Mouse (Mus musculus): ENCODE data around the gene Ccnl2. TPM values are rescaled to one million over a fixed set of nuclear protein-coding genes. Genes with fewer than 3 reads are reported as not detected.

The Ccnl2 gene
- polyA plus RNA-seq (2014; fragmentation: Nextera tagmentation; extraction: Ambion mirVana): 115 and 174 TPM in 2 replicates

DNA sequence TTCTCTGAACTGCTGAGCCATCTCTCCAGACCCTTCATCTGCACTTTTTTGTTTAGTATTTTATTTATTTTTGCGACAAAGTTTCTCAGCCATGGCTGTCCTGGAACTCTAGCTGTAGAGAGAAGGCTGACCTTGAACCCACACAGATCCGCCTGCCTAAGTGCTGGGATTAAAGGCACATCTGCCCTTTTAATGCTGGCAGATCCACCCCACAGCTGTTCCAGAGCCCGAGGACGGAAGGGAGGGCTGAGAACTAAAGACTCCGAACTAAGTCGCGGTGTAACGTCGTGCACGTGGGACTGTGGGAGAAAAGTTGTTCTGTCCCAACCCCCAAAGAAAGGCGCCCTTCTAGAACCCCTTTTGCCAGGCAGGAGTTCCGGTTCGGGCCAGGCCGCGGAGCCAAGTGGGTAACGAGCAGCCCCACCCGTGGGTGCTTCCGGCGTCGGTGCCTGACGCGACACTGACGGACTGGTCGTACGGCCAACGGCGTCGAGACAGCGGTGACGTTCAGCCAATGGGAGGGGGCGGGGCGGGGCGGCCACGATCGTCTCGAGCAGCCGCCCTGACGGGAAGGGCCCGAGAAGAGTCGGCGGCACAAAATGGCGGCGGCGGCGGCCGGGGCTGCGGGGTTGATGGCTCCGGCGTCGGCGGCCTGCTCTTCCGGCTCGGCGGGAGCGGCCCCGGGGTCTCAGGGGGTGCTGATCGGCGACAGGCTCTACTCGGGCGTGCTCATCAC is at the start of gene Ccnl2:
Ccnl2 (plus strand) TSS at position 561 of the 736 bp plus-strand sequence.
- peaks cover 71% of the 10 kb centered on the region for H3K36me3 ChIP-seq (ENCODE audit: control insufficient read depth, insufficient read depth, low read length)
- peak within 1 kb of the TSS; percentile 92 for H3K4me2 ChIP-seq (replicated peaks; ENCODE audit: low read depth, low read length)
- H3K4me3 ChIP-seq (ENCODE audit: low read length): peak within 1 kb of the TSS; percentile 100
- peak within 1 kb of the TSS; percentile 100 for H3K9ac ChIP-seq (ENCODE audit: low read depth, low read length)
- H3K27me3 ChIP-seq (ENCODE audit: control insufficient read depth, insufficient read depth, low read length): no peaks in the 10 kb centered on the region
- H3K9me3 ChIP-seq (ENCODE audit: control insufficient read depth, low read length): no peaks in the 10 kb centered on the region
- peak within 1 kb of the TSS; percentile 91 for H3K27ac ChIP-seq (ENCODE audit: low read depth, low read length)
- H3K4me1 ChIP-seq (ENCODE audit: control insufficient read depth, insufficient read depth, low read length): peaks cover 10% of the 10 kb centered on the region
- under 1% methylated on average over 59 of the region's 60 CpGs for WGBS
- peak; percentile 99 for ATAC-seq (ENCODE audit: low FRiP score, low TSS enrichment)

DNA sequence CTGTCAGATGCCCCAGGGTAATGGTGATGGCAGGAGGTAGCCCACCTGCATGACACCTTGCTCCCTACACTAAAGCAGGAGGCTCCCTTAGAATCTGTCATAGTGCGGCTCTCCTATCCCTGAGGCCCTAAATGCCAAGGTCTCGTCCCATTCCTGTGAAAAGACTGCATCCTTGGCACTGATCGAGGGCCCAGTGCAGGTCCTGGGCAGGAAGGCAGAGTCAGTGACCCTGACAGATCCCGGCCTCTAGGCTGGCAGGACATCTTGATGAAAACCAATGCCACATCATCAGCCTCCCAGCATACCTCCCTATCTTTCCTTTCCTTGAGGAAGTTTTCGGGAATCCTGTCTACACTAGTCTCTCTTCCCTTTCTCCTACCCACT is 42.8 kb upstream of the Ccnl2 start:
- H3K9me3 ChIP-seq (ENCODE audit: control insufficient read depth, low read length): no peaks in the 10 kb centered on the region
- H3K4me1 ChIP-seq (ENCODE audit: control insufficient read depth, insufficient read depth, low read length): peaks cover 12% of the 10 kb centered on the region; the same call in 1 of the 2 replicates
- H3K27ac ChIP-seq (ENCODE audit: low read depth, low read length): 0 out of 2 replicates have a peak overlapping the region, but pooled peaks have one; percentile 20

DNA sequence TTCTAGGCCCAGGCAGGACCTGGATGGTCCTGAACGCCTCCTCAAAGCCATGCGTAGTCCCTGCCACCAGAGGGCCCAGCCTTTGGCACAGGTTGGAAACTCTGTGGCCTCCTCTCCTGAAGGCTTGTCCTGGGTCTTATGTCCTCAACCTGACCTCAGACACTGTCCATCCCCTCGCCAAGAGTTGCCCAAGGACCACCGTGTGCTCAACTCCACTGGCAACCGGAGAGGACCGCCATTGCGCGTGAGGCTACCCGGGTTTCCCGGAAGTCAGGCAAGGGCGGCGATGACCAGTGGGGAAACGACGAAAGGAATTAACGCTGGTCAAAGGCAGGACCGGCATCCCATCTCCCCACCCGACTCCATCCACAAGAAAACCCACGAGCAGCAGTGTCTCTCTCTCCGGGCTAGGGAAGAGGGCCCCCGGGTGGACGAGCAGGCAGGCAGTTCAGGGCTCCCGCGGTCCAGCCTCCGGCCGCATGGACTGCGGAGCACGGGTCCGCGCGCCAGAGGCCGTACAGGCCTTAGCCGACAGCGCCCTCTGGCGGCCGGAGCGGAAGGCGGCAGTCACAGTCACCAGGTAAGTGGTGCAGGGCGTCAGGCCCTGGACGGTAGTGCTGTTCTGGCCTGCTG is 42.3 kb upstream of the Ccnl2 start:
- peak overlapping the region; percentile 80 for H3K9ac ChIP-seq (ENCODE audit: low read depth, low read length)
- H3K27ac ChIP-seq (ENCODE audit: low read depth, low read length): peak overlapping the region; percentile 20; the same call in 1 of the 2 replicates
- H3K9me3 ChIP-seq (ENCODE audit: control insufficient read depth, low read length): no peaks in the 10 kb centered on the region
- peak; percentile 90 for ATAC-seq (ENCODE audit: low FRiP score, low TSS enrichment)
- H3K36me3 ChIP-seq (ENCODE audit: control insufficient read depth, insufficient read depth, low read length): no peaks in the 10 kb centered on the region
- whole genome bisulfite sequencing: under 1% methylated on average over 39 of the region's 39 CpGs
- H3K4me3 ChIP-seq (ENCODE audit: low read length): peak overlapping the region; percentile 48
- H3K27me3 ChIP-seq (ENCODE audit: control insufficient read depth, insufficient read depth, low read length): peaks cover 8% of the 10 kb centered on the region; the same call in 1 of the 2 replicates
- H3K4me1 ChIP-seq (ENCODE audit: control insufficient read depth, insufficient read depth, low read length): peaks cover 12% of the 10 kb centered on the region; the same call in 1 of the 2 replicates
- H3K4me2 ChIP-seq (replicated peaks; ENCODE audit: low read depth, low read length): peak overlapping the region; percentile 65

More for the DNA sequence above, 42.8 kb upstream of the Ccnl2 start:
- Histone ChIP-seq H3K4me3 (ENCODE audit: low read length) (peak overlapping the region; percentile 48), H3K27me3 (ENCODE audit: control insufficient read depth, insufficient read depth, low read length) (peaks cover 8% of the 10 kb centered on the region; the same call in 1 of the 2 replicates), H3K36me3 (ENCODE audit: control insufficient read depth, insufficient read depth, low read length) (no peaks in the 10 kb centered on the region), H3K9ac (ENCODE audit: low read depth, low read length) (peak overlapping the region; percentile 80), H3K4me2 (replicated peaks; ENCODE audit: low read depth, low read length) (peak overlapping the region; percentile 65)
- no peak for ATAC-seq (ENCODE audit: low FRiP score, low TSS enrichment)
- WGBS: 57% methylated on average over 5 of the region's 5 CpGs

DNA sequence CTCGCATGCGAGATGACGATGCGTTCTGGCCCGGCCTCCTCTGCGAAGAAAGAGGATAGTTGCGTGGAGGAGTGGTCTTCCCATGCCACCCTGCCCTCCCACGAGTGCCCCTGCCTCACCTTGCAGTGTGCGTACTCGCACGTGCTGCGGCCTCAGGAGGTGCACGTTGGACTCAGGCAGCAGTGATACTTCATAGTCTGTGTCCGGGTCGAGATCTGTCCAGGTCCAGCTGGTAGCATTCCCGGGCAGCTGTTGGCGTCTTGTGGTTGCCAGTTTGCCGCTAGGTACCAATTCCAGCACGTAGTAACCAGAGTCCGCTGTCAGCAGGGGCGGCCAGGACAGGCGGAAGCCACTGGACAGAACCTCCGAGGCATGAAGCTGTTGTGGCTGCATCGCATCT is 41.7 kb upstream of the Ccnl2 start:
- H3K4me1 ChIP-seq (ENCODE audit: control insufficient read depth, insufficient read depth, low read length): peaks cover 12% of the 10 kb centered on the region; the same call in 1 of the 2 replicates
- WGBS: 45% methylated on average over 24 of the region's 24 CpGs
- H3K9ac ChIP-seq (ENCODE audit: low read depth, low read length): peak overlapping the region; percentile 80; the same call in 1 of the 2 replicates
- H3K4me3 ChIP-seq (ENCODE audit: low read length): peak overlapping the region; percentile 48
- peaks cover 8% of the 10 kb centered on the region; the same call in 1 of the 2 replicates for H3K27me3 ChIP-seq (ENCODE audit: control insufficient read depth, insufficient read depth, low read length)
- no peak overlapping the region for H3K27ac ChIP-seq (ENCODE audit: low read depth, low read length)
- H3K36me3 ChIP-seq (ENCODE audit: control insufficient read depth, insufficient read depth, low read length): no peaks in the 10 kb centered on the region
- H3K4me2 ChIP-seq (replicated peaks; ENCODE audit: low read depth, low read length): peak overlapping the region; percentile 65
- no peaks in the 10 kb centered on the region for H3K9me3 ChIP-seq (ENCODE audit: control insufficient read depth, low read length)
- ATAC-seq (ENCODE audit: low FRiP score, low TSS enrichment): no peak; the same call in 1 of the 2 replicates

DNA sequence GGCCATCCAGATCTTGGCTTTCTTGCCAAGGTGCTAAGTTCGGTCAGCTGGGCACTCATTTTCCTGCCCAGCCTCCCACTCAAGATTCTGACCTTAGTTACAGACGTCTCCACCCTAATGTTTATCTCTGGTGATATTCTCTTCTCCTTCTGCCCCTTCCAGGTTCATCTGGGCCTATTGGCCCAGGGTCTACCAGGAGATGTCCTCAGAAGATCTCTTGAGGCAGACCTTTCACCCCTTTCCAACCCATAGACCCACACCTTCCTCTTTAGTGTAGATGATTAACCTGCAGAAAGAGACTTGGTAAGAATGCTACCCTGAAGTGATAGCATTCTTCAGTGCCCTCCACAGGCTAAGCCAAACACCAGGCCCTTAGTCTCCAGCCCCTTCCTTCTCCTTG is 40.6 kb upstream of the Ccnl2 start:
- Histone ChIP-seq H3K27ac (ENCODE audit: low read depth, low read length) (no peak overlapping the region), H3K4me2 (replicated peaks; ENCODE audit: low read depth, low read length) (no peak overlapping the region), H3K9me3 (ENCODE audit: control insufficient read depth, low read length) (no peaks in the 10 kb centered on the region), H3K9ac (ENCODE audit: low read depth, low read length) (no peak overlapping the region), H3K36me3 (ENCODE audit: control insufficient read depth, insufficient read depth, low read length) (no peaks in the 10 kb centered on the region), H3K27me3 (ENCODE audit: control insufficient read depth, insufficient read depth, low read length) (peaks cover 8% of the 10 kb centered on the region; the same call in 1 of the 2 replicates), H3K4me3 (ENCODE audit: low read length) (no peak overlapping the region), H3K4me1 (ENCODE audit: control insufficient read depth, insufficient read depth, low read length) (peaks cover 13% of the 10 kb centered on the region; the same call in 1 of the 2 replicates)
- ATAC-seq (ENCODE audit: low FRiP score, low TSS enrichment): no peak
- 76% methylated on average over 2 of the region's 2 CpGs for WGBS

DNA sequence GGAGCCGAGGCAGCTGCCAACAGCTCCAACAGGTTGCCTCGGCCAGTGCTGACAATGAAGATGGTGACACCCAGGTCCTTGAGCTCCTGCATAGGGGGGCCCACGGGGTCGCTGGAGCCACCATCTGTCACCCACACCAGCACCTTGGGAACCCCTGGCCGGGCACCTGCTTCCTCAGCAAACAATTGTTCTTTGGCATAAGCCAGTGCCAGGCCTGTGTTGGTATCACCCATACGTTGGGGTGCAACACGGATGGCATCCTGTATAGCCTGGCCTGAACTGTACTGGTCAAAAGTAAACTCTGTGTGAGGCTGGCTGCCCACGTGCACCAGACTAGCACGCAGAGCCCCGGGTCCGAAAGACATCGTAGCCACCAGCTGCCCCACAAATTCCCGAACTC is 39.5 kb upstream of the Ccnl2 start:
- Histone ChIP-seq H3K9me3 (ENCODE audit: control insufficient read depth, low read length) (no peaks in the 10 kb centered on the region), H3K27me3 (ENCODE audit: control insufficient read depth, insufficient read depth, low read length) (peaks cover 8% of the 10 kb centered on the region; the same call in 1 of the 2 replicates), H3K9ac (ENCODE audit: low read depth, low read length) (no peak overlapping the region), H3K36me3 (ENCODE audit: control insufficient read depth, insufficient read depth, low read length) (no peaks in the 10 kb centered on the region), H3K27ac (ENCODE audit: low read depth, low read length) (no peak overlapping the region), H3K4me1 (ENCODE audit: control insufficient read depth, insufficient read depth, low read length) (peaks cover 16% of the 10 kb centered on the region; the same call in 1 of the 2 replicates), H3K4me3 (ENCODE audit: low read length) (no peak overlapping the region), H3K4me2 (replicated peaks; ENCODE audit: low read depth, low read length) (no peak overlapping the region)
- 90% methylated on average over 13 of the region's 13 CpGs for WGBS
- ATAC-seq (ENCODE audit: low FRiP score, low TSS enrichment): no peak

DNA sequence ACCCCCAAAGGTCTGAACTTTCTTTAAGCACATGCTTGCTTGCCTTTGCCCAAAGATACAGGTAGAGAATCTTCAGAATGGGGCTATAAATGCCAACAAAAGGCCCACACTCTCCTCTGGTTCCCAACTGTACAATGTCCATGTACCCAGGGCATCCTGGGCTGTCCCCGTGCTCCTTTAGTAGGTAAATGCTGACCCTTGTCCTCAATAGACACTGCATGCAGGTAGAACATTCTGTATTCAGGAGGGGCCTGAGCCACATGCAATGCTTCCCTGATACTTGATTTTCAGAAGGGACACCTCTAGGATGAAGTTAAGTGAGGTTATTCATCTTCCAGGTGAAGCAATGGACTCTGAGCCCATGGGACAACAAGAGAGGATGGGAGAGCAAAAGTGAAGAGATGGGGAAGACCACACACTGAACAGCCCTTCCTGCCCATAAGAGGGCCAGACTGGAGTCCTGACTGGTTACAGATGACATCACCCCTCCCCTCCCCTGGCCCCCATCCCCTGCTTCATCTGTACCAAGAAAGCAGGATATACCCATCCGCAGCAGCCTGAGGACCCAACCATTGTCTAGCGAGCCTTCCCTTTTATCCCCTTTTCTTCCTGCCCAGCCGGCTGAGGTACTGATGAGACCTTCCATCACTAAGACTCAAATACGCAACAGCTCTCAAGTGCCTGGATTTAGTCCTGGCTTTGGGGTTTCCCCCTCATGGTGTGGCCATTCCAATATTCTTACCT is 38.8 kb upstream of the Ccnl2 start:
- ATAC-seq (ENCODE audit: low FRiP score, low TSS enrichment): no peak

DNA sequence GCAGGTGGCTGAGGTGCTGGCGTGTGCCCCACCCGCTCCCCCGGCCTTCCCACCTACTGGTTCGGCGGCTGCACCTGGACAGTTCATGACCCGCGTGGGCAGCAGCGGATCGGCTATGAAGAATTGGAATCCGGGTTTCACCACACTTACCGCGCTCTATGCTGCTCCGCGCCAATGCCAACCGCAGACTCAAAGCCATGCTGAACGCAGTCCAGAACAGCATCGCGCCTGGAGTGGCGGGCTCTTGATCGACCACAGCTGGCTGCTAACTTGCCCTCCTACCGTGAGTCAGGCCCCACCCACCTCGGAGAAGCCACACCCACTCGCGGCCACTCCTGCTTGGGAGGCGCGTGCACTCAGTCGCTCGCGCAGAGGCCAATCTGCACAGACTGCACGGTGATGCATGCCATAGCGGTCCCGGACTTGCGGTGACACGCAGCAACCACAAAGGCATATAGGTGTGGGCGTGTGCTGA is 38.0 kb upstream of the Ccnl2 start, which contains the start of gene Vwa1:
Vwa1 (minus strand) TSS at position 419 of the 475 bp plus-strand sequence.
- Histone ChIP-seq H3K9me3 (ENCODE audit: control insufficient read depth, low read length) (no peaks in the 10 kb centered on the region), H3K4me2 (replicated peaks; ENCODE audit: low read depth, low read length) (peak within 1 kb of the TSS; percentile 80), H3K36me3 (ENCODE audit: control insufficient read depth, insufficient read depth, low read length) (no peaks in the 10 kb centered on the region), H3K27ac (ENCODE audit: low read depth, low read length) (no peak within 1 kb of the TSS), H3K4me1 (ENCODE audit: control insufficient read depth, insufficient read depth, low read length) (peaks cover 16% of the 10 kb centered on the region; the same call in 1 of the 2 replicates), H3K27me3 (ENCODE audit: control insufficient read depth, insufficient read depth, low read length) (peaks cover 8% of the 10 kb centered on the region; the same call in 1 of the 2 replicates), H3K4me3 (ENCODE audit: low read length) (peak within 1 kb of the TSS; percentile 37), H3K9ac (ENCODE audit: low read depth, low read length) (peak within 1 kb of the TSS; percentile 45)
- ATAC-seq (ENCODE audit: low FRiP score, low TSS enrichment): peak; percentile 78
- WGBS: 1% methylated on average over 35 of the region's 35 CpGs

More for the DNA sequence above, 38.8 kb upstream of the Ccnl2 start:
- Histone ChIP-seq H3K9me3 (ENCODE audit: control insufficient read depth, low read length) (no peaks in the 10 kb centered on the region), H3K27ac (ENCODE audit: low read depth, low read length) (no peak overlapping the region), H3K4me3 (ENCODE audit: low read length) (peak overlapping the region; percentile 37), H3K27me3 (ENCODE audit: control insufficient read depth, insufficient read depth, low read length) (peaks cover 8% of the 10 kb centered on the region; the same call in 1 of the 2 replicates), H3K4me1 (ENCODE audit: control insufficient read depth, insufficient read depth, low read length) (peaks cover 16% of the 10 kb centered on the region; the same call in 1 of the 2 replicates), H3K36me3 (ENCODE audit: control insufficient read depth, insufficient read depth, low read length) (no peaks in the 10 kb centered on the region), H3K9ac (ENCODE audit: low read depth, low read length) (peak overlapping the region; percentile 45; the same call in 1 of the 2 replicates), H3K4me2 (replicated peaks; ENCODE audit: low read depth, low read length) (peak overlapping the region; percentile 80)
- 36% methylated on average over 5 of the region's 5 CpGs for WGBS

All from kidney, embryonic 14.5 days (tissue).